Mouse (Mus musculus) adipocyte (in vitro differentiated cells): Measurements from ENCODE around the gene Bag5.
"Not testable (repeated sequence)": the region's sequence is repeated elsewhere in the genome, so short reads cannot be mapped to it uniquely, and the experiment has no call there.

ENCODE experiments used
- DNase-seq: peaks from one replicate; pipeline ENCODE4 v3.0.0-alpha.2; 2016; ENCODE audit warnings: low spot score

The Bag5 gene

GRCm38 (mm10) chr12:111674850-111675486, 38.1 kb downstream of the Bag5 start:
- no peak for DNase-seq

DNA sequence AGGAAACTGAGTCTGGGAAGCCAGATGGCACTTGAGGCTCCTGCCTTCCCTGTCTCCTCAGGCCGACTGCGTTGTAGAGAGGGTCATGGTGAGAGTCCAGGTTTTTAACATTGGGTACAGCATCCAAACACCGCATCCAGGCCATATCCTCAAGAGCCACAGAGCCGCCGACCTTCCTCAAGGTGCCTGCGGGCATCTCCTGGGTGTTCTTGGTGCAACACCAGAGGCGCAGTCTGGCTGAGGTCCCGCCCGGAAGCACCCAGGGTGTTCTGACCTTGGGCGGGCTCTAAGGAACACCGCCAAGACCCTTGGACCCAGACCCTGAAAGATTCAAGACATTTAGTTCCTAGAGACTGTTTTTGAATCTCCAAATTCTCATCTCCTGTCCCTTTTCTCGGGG, 40.5 kb downstream of the Bag5 start:
- no peak for DNase-seq

GRCm38 (mm10) chr12:111672176-111672575, 40.9 kb downstream of the Bag5 start, which contains the start of gene Ckb:
Ckb (minus strand) TSS chr12:111672338.
- DNase-seq: no peak

DNA sequence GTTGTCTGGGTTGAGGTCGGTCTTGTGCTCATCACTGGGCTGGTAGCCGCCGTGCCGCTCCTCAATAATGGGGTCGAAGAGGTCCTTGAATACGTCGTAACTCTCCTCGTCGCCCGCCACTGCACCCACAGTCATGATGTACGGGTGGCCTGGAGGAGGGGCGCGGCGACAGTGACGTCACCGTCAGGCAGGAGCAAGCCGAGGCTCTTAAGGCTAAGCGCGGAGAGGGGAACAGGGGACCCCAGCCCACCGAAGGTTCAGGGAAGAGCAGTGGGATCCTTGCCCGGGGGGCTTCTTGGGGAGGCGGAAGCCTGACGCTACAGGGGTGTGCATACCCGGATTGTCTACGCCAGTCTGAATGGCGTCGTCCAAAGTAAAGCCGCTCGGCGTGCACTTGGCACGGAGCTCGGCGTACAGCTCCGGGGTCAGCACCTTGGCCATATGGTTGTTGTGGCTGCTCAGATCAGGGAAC, 41.6 kb downstream of the Bag5 start:
- DNase-seq: no peak

DNA sequence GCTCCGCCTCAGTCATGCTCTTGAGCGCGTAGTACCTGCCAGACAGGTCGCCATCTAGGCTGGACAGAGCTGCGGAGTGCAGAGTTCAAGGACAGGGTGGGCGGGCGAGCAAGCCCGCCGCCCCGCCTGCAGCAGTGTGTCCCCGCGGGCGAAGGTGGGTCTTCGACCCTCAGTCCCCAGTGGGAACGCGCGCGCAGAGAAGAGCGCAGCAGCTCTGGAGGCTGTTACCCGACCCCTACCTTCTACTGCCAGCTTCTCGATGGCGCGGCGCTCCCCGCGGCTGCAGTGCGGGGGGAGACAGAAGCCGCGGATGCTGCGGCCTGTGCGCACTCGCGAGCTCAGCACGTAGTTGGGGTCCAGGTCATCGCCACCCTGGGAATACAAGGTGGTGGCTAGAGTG, 42.1 kb downstream of the Bag5 start:
- DNase-seq: no peak

- no peak for DNase-seq
Measured at GRCm38 (mm10) chr12:111670371-111670971, 42.6 kb downstream of the Bag5 start.

DNA sequence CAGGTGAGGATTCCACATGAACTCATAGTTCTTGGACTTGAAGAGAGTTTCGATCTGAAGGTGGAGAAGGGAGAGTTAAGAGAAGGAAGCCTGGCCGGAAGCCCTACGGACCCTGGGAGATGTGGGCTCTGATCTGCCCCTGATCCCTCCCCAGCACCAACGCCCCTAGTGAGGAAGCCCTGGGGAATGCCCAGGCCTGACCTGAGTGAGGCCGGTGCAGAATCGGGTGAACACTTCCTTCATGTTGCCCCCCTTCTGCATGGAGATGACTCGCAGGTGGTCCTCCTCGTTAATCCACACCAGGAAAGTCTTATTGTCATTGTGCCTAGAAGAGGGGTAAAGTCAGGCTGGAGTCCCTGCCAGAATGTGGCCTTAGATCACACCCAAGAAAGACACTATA, 43.1 kb downstream of the Bag5 start:
- DNase-seq: no peak

DNA sequence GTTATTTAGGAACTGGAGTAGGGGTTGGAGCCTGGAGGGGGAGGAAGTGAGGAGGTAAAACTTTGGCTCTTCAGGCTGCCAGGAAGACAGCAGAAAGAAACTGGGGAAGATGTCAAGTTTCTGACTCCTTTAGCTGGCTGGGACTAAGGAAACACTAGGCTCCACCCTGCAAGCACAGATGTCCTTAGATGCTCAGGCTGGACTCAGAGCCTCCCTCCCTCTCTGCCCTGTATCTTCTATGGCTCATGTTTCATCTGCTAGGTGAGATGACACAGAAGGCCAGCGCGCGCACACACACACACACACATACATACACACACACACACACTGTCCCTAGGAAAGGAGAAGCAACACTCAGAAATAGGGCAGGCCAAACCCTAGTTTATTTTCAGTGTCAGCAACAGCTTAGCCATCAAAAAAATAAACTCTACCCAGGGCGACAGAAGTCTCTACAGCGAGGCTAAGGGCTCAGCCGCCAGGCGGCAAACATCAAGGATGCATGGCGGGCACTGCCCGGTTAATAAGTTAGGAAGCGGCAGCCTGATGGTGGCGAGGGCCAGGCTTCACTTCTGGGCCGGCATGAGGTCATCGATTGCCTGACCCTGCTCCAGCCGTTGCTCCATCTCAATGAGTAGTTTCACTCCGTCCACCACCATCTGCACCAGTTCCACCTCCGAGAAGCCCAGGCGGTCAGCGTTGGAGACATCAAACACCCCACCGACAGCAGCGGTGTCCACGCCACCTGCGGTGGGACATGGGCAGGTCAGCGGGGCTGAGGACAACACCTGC, 43.9 kb downstream of the Bag5 start:
- DNase-seq: peak; percentile 90

- peak; percentile 99 for DNase-seq
Measured at GRCm38 (mm10) chr12:111668457-111668912, 44.6 kb downstream of the Bag5 start.

DNA sequence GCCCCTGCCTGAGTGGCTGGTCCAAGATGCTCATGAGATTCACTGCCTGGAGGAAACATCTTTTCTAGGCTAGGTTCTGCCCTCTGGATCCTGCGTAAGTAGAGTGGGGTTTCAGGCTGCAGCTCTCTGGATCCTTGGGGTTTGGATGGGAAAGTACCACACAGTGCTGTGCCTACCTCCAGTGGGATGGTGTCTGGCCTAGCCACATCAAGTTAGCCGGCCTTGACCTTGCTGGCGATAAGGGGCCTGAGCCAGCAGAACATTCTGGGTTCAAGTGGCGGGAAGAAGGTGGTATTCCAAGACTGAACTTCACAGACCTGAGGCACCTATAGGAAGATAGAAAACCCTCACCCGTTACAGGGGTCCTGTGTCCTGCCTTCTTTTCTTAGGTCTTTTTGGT, 45.6 kb downstream of the Bag5 start:
- DNase-seq: no peak

DNA sequence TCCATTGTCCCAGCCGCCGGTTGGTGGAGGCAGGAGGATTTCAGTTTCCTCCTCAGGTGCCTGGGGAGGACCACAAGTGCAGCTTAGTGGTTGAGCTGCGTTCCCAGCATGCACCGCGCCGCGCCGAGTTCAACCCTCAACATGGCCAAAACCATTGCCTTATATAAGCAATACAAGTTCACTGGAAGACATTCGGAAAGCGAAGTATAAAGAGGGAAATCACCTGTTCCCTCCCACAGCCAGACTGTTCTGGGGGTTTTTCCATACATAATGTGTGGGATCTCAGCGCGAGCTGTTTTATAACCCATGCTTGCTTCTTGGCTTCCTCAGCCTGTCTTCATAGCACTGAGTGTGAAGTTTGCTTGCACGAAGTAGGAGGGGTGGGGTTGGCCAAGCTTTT, 46.7 kb downstream of the Bag5 start:
- no peak for DNase-seq

DNA sequence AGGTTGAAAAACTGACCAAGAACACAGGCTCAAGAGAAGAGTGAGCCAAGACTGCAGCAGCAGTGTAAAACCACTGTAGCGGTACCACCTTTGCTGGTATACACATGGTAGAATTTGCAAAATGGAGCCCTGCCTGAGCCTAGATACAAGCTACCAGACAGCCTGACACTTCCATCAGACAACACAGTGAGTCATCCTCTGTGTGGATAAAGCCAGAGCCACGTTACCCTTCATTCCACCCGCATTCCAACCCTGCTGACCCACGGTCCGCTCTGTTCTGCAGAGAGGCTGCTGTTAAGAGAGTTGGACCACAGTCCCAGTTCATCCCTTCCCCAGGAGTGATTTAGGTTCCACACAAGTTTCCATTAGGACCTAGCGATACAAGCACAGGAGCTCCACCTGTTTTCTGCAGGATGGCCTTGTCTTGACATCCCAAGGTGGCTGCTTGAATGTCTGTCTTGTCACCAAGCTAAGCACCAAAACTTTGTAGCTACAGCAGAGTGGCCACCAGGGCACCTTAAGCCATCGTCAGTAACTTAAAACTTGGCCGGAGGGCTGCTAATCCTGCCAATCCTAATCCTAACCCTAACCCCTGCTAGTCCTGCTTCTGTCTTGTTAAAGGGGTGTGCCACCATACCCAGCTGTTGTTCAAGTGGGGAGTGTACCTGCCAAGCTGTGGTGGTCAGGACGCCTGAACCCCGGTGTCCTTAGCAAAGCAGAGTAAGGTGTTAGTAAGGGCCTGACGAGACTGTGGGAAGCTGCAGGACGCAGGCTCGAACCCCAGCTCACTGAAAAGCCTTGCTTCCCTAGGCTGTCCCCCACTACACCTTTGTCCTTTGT, 47.8 kb downstream of the Bag5 start:
- DNase-seq: no peak

DNA sequence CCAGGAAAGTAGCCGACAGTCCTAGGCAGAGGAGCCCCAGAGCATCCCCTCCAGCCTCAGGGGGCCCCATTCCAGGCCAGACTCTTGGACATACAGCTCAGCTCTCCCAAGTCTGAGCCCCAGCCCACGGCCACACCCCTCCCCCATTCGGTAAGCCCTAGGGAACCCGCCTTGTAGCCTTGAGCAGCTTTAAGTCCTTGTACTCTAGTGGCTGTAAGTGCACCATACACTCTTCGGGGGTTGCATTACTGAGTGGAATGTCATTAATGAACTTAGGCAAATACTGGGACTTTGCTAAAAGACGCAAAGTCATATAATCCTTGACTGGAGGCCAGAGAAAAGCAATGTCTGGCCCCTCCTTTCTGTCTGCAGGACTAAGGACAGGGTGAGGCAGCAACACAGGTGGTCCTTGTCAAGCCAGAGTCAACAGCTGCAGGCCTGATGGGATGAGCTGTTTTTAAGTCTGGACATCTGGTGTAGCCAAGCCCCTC, 48.9 kb downstream of the Bag5 start:
- no peak for DNase-seq

DNA sequence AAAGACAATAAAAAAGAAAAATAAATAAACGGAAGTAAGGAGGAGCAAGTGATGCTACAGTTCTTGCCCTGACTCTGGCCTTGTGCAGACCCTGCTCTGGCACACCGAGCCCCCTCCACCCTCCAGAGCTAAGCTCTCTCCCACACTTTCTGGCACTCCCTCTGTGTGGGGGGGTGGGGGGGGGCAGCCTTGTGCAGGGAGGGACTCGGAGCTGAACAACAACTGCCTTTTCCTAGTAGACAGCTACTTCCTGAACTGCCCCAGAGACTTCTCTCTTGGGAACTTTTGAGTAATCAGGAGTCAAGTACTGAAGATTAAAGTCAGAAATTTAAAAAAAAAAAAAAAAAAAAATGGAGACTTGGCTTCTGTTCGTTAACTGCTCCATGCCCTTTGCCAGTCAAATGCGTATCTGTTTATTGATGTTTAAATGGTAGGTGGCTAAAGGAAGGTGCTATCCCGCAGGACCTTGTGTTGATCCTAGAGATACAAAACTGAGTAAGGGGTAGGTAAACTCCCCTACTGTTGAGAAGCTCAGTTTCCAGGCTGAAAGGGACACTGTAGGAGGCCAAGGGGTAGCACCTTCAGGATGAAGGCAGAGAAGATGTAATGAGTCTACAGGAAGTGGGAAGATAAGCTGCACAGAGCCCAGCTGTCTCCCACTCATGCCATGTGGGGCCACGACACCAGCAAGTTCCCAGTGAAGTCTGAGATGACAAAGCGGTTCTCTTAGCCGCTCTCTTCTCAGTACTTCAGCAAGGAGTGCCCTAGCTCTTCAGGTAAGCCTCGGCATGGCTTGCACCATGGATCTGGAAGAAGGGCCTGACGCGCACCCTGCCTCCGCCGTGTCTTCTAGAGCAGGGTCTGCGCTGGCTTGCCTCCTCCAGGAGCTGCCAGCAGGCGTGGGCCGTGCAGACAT, 49.6 kb downstream of the Bag5 start:
- DNase-seq: no peak

- DNase-seq: not testable (repeated sequence)
Measured at GRCm38 (mm10) chr12:111661554-111661953, 51.5 kb downstream of the Bag5 start.

DNA sequence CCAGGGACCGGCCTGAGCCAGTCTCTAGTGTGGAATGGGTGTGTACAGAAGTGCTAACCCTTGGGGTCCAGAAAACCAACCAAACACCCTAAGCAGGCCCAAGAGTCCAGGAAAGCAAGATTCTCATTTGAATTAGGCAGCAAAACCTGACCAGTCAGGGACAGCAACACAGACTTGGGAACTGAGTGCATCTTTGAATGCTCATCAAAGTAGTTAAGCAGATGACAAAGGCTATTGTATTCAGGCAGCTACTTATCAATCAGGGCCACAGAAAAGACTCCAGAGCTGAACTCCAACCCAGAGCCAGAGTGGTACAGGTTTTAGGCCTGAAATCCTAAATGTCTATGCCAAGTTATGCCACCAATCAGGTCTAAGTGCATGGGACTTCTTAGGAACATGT, 52.4 kb downstream of the Bag5 start:
- peak; percentile 15 for DNase-seq
